Mouse (Mus musculus): ENCODE results near the gene Angel2.

Angel2 gene

DNA sequence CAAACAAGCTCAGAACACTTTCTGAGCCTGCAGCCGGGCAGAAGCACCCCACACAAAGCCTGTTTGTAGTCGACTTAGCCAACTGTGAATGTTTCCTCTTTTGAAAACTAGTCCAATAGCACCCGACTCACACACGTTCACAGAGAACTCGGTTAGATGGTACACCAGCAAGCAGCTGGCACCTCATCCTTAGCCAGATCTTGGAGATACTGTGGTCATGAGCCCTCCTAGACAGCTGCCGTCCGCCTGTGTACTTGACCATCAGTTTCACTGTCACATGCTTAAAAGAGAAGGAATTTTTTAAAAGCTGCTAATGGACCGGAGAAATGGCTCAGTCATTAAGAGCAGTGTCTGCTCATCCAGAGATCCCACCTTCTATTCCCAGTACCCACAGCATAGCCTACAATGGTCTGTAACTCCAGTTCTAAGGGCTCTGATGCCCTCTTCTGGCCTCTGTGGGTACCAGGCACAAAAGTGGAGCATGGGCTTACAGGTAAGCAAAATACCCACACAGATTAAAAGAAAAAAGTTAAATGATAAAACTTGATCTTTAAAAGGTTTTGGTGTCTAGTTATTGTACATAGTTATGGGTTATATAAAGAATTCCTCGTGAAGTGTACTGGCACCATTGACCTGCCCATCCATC lies 64.6 kb downstream of the Angel2 start:
- no peak for DNase-seq

DNA sequence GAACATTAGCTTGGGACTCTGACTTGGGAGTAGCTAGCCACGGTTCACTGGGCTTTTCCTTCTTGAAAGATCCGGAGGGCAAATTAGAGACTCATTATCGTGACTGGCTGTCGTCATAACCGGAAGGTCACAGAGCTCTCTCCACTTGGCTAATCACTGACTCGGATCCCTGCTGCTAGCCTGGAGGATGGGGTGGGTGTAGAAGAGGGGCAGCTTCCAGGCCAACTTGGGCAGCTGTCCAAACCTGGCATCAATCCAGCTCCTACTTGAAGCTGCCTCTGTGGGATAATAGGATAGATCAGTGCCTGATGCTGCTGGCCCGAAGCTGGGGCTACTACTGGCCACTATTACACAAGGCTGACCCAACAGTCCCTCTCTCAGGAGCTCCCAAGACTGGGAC lies 70.6 kb downstream of the Angel2 start:
- DNase-seq, result peak; percentile 91

DNA sequence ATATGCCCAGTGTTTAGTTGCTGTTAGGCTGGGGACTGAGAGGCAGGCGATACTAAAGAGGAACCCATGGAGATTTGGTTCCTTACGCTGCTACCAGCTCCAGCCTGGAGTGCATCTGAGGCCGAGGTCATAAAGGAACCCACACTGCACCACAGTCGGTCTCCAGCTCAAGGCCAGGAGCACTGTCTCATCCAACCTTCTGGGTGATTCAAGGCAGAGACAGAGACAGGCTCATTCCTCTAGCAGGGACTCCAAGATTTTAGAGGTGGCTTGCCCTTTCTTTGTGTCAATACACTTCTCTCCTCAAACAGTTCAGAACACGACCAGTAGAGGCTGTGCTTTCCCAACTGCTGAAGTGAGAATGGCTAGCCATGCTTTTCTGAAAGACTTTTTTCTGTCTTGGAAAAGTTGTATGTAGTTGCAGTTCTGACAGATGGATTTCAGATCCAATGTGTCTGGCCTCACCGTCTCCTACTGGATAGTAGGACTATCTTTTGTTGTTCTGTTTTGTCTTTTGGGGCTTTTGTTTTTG lies 71.5 kb downstream of the Angel2 start:
- peak; percentile 24 for DNase-seq

Data from kidney, adult 9 months (tissue).